Mouse (Mus musculus) stomach, postnatal 0 days (tissue): ENCODE measurements at regions not wholly inside any gene's neighbourhood (a gene's known extent, or its start where the extent isn't known, plus 50 kb on each side); places are given as distances from the start of the nearest gene placed in this dataset.

Experiments used
- ATAC-seq: fragments of 200-750 bp; cut with Nextera tagmentation; 2 replicates; pipeline ENCODE4 v1.8.0; 2017; ENCODE audit not compliant: low FRiP score, low TSS enrichment
- DNase-seq: peaks from one replicate; pipeline ENCODE4 v3.0.0-alpha.2; 2016; ENCODE audit warnings: low spot score
- H3K27ac ChIP-seq: fragments of 300-500 bp; sonication (generic); replicated peaks from 2 replicates; pipeline ENCODE4 v1.5.1; 2014; ENCODE audit warnings: mild to moderate bottlenecking, control low read depth
- H3K27me3 ChIP-seq: fragments of 300-500 bp; sonication (generic); 2 replicates; pipeline ENCODE4 v1.6.1; 2014; ENCODE audit warnings: low read length; ENCODE audit not compliant: control insufficient read depth, insufficient read depth
- H3K36me3 ChIP-seq: fragments of 300-500 bp; sonication (generic); 2 replicates; pipeline ENCODE4 v1.6.1; 2014; ENCODE audit warnings: low read length, mixed read lengths; ENCODE audit not compliant: control insufficient read depth, insufficient read depth
- H3K4me1 ChIP-seq: fragments of 300-500 bp; sonication (generic); replicated peaks from 2 replicates; pipeline ENCODE4 v1.6.1; 2014; ENCODE audit warnings: antibody characterized with exemption; ENCODE audit not compliant: control insufficient read depth, insufficient read depth
- H3K4me2 ChIP-seq: fragments of 300-500 bp; sonication (generic); replicated peaks from 2 replicates; pipeline ENCODE4 v1.6.1; 2014; ENCODE audit warnings: low read depth, mild to moderate bottlenecking, control low read depth, moderate library complexity
- H3K4me3 ChIP-seq: fragments of 300-500 bp; sonication (generic); 2 replicates; pipeline ENCODE4 v1.5.1; 2014; ENCODE audit warnings: low read depth, low read length, control low read depth
- H3K9ac ChIP-seq: fragments of 300-500 bp; sonication (generic); 2 replicates; pipeline ENCODE4 v1.6.1; 2014; ENCODE audit warnings: mild to moderate bottlenecking, low read length, control low read depth, mixed read lengths
- H3K9me3 ChIP-seq: fragments of 300-500 bp; sonication (generic); 2 replicates; pipeline ENCODE4 v1.6.1; 2016; ENCODE audit warnings: low read length; ENCODE audit not compliant: control insufficient read depth
- CTCF ChIP-seq: IDR thresholded peaks from 2 replicates; pipeline ENCODE4 v1.5.1; 2016; ENCODE audit warnings: antibody characterized with exemption, low read depth, mild to moderate bottlenecking, moderate library complexity
- EP300 ChIP-seq: optimal IDR thresholded peaks from 2 replicates; pipeline ENCODE3; 2016; ENCODE audit warnings: antibody characterized with exemption
- WGBS: fragments of 180-500 bp; shearing (Covaris S2); extraction: QIAGEN DNeasy Blood & Tissue Kit; methylation state at CpG from one replicate; pipeline ENCODE4 v1.1.7; 2014; 5-methylcytosine and 5-hydroxymethylcytosine counted together

DNA sequence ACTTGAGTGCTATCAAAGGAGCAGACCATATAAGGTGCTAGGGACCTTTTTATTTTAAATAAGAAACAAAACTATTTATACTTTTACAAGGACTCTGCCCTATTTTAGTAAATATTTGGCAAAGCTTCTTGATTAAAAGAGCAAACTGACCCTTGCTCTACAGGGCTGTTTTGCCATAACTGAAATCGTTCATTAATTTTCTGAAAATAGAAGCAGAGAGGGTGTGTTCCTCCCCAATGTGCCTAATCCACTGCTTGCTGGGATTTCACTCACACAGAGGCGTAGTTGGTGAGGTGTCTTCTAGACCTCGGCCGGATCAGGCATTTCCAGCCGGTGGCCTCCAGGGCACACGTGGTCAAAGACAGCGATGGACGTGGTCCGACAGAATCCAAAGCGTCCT, 76.4 kb downstream of the Cdc7 start:
- peaks cover 4% of the 10 kb centered on the region; the same call in 1 of the 2 replicates for H3K4me1 ChIP-seq
- no peak overlapping the region for H3K4me2 ChIP-seq
- H3K9me3 ChIP-seq = no peaks in the 10 kb centered on the region
- H3K4me3 ChIP-seq = no peak overlapping the region
- no peak for TF ChIP-seq EP300
- H3K27ac ChIP-seq = peak overlapping the region; percentile 84
- WGBS = 40% methylated on average over 10 of the region's 10 CpGs
- no peak for DNase-seq
- peak; percentile 59 for ATAC-seq
- no peak overlapping the region for H3K9ac ChIP-seq
- H3K27me3 ChIP-seq = no peaks in the 10 kb centered on the region
- H3K36me3 ChIP-seq = no peaks in the 10 kb centered on the region

GRCm38 (mm10) chr5:107045163-107045562, 81.0 kb downstream of the Cdc7 start:
- ATAC-seq (no peak), DNase-seq (no peak)
- no peak overlapping the region for H3K4me2 ChIP-seq
- no peaks in the 10 kb centered on the region for H3K36me3 ChIP-seq
- no peak overlapping the region for H3K9ac ChIP-seq
- no peak overlapping the region for H3K4me3 ChIP-seq
- no peaks in the 10 kb centered on the region for H3K27me3 ChIP-seq
- no peaks in the 10 kb centered on the region for H3K9me3 ChIP-seq
- 0 out of 2 replicates have a peak overlapping the region, but pooled peaks have one; percentile 24 for H3K27ac ChIP-seq
- H3K4me1 ChIP-seq = no peaks in the 10 kb centered on the region; the same call in 1 of the 2 replicates
- TF ChIP-seq EP300 = no peak
- TF ChIP-seq CTCF = no peak
- WGBS = 81% methylated on average over 10 of the region's 10 CpGs

- H3K9ac ChIP-seq = no peak overlapping the region
- WGBS = 14% methylated on average over 4 of the region's 4 CpGs
- no peaks in the 10 kb centered on the region for H3K36me3 ChIP-seq
- DNase-seq = no peak
- ATAC-seq = peak; percentile 72; the same call in 1 of the 2 replicates
- TF ChIP-seq EP300 = no peak
- TF ChIP-seq CTCF = no peak
- H3K4me2 ChIP-seq = no peak overlapping the region
- peaks cover 2% of the 10 kb centered on the region; the same call in 1 of the 2 replicates for H3K4me1 ChIP-seq
- no peaks in the 10 kb centered on the region for H3K27me3 ChIP-seq
- no peaks in the 10 kb centered on the region for H3K9me3 ChIP-seq
- no peak overlapping the region for H3K4me3 ChIP-seq
- H3K27ac ChIP-seq = peak overlapping the region; percentile 80
Measured at GRCm38 (mm10) chr5:107046501-107046931, 82.4 kb downstream of the Cdc7 start.

- H3K27ac ChIP-seq = no peak overlapping the region; the same call in 1 of the 2 replicates
- H3K4me1 ChIP-seq = peaks cover 2% of the 10 kb centered on the region; the same call in 1 of the 2 replicates
- no peak overlapping the region for H3K9ac ChIP-seq
- 39% methylated on average over 5 of the region's 5 CpGs for WGBS
- DNase-seq (no peak), ATAC-seq (no peak)
- no peak overlapping the region for H3K4me3 ChIP-seq
- no peaks in the 10 kb centered on the region for H3K9me3 ChIP-seq
- no peak overlapping the region for H3K4me2 ChIP-seq
- no peaks in the 10 kb centered on the region for H3K27me3 ChIP-seq
- TF ChIP-seq EP300 = no peak
- TF ChIP-seq CTCF = no peak
- H3K36me3 ChIP-seq = no peaks in the 10 kb centered on the region
Measured at GRCm38 (mm10) chr5:107048607-107049006, 84.5 kb downstream of the Cdc7 start.

DNA sequence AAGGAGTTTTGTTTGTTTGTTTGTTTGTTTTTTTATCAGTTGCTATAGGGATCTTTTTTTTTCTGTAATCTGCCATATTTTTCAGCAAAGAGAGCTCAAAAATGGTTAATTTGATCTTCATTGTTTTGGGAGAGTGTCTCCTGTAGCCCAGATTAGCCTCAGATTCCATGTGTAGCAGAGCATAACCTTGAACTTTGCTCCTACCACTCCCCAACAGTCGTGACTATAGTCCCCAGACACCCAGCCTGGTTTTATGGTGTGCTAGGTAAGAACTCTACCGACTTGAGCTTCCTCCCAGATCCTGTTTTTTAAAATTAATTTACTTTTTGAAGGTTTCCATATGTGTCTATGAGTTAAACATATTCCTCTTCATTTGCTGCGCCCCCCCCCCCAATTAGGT, 86.0 kb downstream of the Cdc7 start:
- Histone ChIP-seq H3K9me3 (no peaks in the 10 kb centered on the region), H3K9ac (no peak overlapping the region), H3K4me2 (no peak overlapping the region), H3K4me1 (peaks cover 2% of the 10 kb centered on the region; the same call in 1 of the 2 replicates), H3K27ac (no peak overlapping the region), H3K27me3 (no peaks in the 10 kb centered on the region), H3K36me3 (no peaks in the 10 kb centered on the region), H3K4me3 (no peak overlapping the region)
- DNase-seq (no peak), ATAC-seq (no peak)
- TF ChIP-seq CTCF (no peak), EP300 (no peak)
- 59% methylated on average over 3 of the region's 3 CpGs for WGBS

DNA sequence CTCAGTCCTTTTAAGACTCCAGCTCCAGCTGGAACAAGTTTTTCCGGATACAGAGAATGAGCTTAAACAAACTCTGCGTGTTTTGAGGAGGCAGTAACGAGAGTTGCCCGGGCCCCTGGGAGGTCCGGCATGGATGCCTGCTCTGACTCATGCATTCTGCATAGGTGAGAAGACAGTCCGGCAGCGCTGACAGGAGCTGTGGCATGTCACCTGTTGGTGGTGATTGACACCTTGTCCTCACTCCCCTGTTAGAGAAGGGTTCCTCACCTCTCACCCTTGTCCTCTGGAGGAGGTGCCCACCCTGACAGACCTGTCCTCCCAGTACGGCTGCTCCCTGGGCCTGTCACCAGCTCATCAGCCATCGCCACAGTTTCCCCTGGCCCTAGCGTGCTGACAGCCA, 87.7 kb downstream of the Cdc7 start:
- Histone ChIP-seq H3K27me3 (no peaks in the 10 kb centered on the region), H3K27ac (0 out of 2 replicates have a peak overlapping the region, but pooled peaks have one; percentile 24), H3K9ac (no peak overlapping the region), H3K4me2 (no peak overlapping the region), H3K36me3 (no peaks in the 10 kb centered on the region), H3K4me1 (peaks cover 2% of the 10 kb centered on the region; the same call in 1 of the 2 replicates), H3K4me3 (no peak overlapping the region), H3K9me3 (no peaks in the 10 kb centered on the region)
- TF ChIP-seq CTCF = no peak
- TF ChIP-seq EP300 = no peak
- WGBS = 31% methylated on average over 10 of the region's 10 CpGs
- DNase-seq (peak; percentile 70), ATAC-seq (peak; percentile 77)
